Mouse (Mus musculus): Measurements from ENCODE around the gene Abhd13. TPM values are rescaled to one million over a fixed set of nuclear protein-coding genes. Genes with fewer than 3 reads are reported as not detected.

The Abhd13 gene
- 10 to 100 TPM; 13.8 to 15.4 TPM for total RNA-seq (2021)
- long read RNA-seq, experiment 1, full-length matches to known transcripts: 20 of 22 reads
- long read RNA-seq, experiment 1, partial matches to known transcripts: 0 of 22 reads
- long read RNA-seq, experiment 1, other reads (novel, unspliced or antisense): 2 of 22 reads
- long read RNA-seq, experiment 2, full-length matches to known transcripts: 31 of 31 reads
- long read RNA-seq, experiment 2, partial matches to known transcripts: 0 of 31 reads
- long read RNA-seq, experiment 2, other reads (novel, unspliced or antisense): 0 of 31 reads

DNA sequence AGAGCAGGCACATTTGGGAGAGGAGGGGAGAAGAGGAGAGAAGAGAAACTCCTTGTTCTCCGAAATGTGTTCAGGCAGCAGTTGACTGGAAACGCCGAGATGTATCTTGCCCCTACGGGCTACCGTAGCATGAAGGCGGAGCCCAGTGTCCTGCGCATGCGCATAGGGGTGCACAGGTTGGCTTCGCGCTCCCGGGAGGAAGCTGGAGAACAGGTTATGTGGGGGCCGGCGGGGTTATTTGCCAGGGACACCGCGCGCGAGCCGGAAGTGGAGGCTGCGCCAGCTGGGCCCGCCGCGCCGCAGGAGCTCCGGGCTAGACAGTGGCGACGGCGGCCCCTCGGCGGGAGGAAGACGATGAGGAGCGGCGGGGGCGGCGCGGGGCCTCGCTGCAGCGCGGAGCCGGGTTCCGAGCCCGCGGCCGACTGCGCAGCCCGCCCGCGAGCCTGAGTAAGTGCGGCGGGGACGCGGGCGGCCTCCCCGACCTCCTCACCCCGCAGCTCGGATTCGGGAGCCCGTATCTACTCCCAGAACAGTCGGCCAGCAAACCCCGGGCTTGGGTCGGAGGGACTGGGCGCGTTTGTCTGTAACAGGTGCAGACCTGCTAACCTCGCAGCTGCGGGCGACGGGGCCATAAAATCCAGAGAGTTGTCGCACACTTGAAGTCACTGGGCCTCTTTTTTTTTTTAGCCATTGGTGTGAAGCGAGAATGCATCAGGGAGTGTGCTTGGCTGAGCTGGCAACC is at the start of gene Abhd13, which contains the start of gene Lig4:
Gene Abhd13 (plus strand): TSS at position 135 of the 742 bp plus-strand sequence.
Gene Lig4 (minus strand): TSS at position 114 of the 742 bp plus-strand sequence.
- DNase-seq (ENCODE audit: low spot score in 2 of 2): peak; percentile 98 to 99

DNA sequence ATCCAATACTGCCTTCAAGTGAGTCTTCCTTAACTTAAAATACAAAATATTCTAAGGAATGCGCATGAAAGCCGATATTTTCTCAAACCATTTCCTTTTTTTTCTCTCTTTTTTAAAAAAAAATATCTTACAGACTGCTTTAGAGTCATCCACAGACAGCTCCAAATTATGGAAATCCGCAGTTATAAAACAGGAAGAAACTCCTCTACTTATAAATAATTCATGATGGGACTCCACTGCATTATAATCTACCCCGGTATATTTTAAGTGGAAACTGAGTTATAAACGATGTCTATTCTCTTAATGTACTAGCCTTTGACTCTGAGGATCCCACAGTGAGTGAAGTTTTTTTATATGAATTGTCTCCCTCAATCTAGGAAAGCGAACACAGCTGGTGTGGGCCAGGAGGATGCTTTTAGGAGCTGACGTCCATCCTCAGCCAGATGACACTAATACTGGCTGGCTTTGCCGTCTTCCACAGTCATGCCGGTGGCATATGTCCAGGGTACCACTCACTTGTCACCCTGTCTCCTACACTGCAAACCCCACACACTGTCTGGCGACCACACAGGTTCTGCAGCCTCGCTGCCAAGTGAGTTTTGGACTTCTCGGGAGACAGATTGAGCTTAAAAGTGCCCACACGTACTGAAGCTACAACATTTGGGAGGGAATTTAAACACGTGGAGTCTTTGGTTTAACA is 47.6 kb upstream of the Abhd13 start:
- no peak for DNase-seq (ENCODE audit: low spot score in 2 of 2)

- no peak for DNase-seq (ENCODE audit: low spot score in 2 of 2)
These were observed 44.8 kb upstream of the Abhd13 start for GRCm38 (mm10) chr8:9932711-9933110.

- DNase-seq (ENCODE audit: low spot score in 2 of 2): peak in 1 of 2 experiments; percentile 10
These were observed 42.5 kb upstream of the Abhd13 start for GRCm38 (mm10) chr8:9934891-9935565.

- DNase-seq (ENCODE audit: low spot score in 2 of 2): no peak
These were observed 41.9 kb upstream of the Abhd13 start for GRCm38 (mm10) chr8:9935574-9935973.

- no peak for DNase-seq (ENCODE audit: low spot score in 2 of 2)
These were observed 28.2 kb upstream of the Abhd13 start for GRCm38 (mm10) chr8:9949134-9949890.

GRCm38 (mm10) chr8:9958338-9958737 is 19.2 kb upstream of the Abhd13 start:
- DNase-seq (ENCODE audit: low spot score in 2 of 2): no peak

DNA sequence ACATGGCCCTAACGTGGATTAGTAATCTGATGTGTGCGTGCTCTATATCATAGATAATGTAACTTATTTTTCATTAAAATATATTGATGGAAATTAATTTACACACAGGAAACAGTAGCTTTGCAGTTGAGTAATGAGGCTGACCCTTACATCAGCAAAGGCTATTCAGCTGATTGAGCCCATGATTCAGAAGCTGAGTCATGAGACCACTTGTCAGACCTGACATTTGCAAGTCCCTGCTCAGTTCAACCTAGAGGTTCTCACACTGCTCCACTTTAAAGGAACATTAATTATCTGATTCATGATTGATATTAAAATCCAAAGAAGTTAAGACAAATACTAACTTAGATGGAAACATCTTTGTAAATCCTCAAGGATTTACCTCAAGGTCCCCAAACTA is 17.6 kb upstream of the Abhd13 start:
- DNase-seq (ENCODE audit: low spot score in 2 of 2): no peak

GRCm38 (mm10) chr8:9971866-9972265 is 5.6 kb upstream of the Abhd13 start:
- no peak for DNase-seq (ENCODE audit: low spot score in 2 of 2)

DNA sequence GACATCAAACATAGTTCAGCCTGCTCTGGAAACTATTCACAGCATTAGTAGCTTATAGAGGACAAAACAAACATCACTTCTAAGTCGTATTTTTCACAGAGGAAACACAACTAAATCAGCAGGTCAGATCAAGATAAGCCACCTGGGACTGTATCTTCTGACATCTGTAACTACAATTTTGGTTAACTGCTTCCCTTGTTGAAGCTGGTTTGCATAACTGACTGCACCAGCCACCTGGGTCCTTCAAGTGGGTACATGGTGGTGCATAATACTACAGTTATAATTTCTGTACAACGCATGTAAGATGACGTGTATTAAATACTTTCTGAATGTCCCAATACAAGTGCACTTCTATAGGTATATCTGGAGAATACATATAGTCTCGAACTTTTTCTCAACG is 2.2 kb upstream of the Abhd13 start:
- no peak for DNase-seq (ENCODE audit: low spot score in 2 of 2)

- DNase-seq (ENCODE audit: low spot score in 2 of 2): peak; percentile 97 to 99
These were observed 1.5 kb upstream of the Abhd13 start for GRCm38 (mm10) chr8:9975898-9976611.

- DNase-seq (ENCODE audit: low spot score in 2 of 2): peak in 1 of 2 experiments; percentile 11
These were observed 491 bp upstream of the Abhd13 start for GRCm38 (mm10) chr8:9977016-9977415.

DNA sequence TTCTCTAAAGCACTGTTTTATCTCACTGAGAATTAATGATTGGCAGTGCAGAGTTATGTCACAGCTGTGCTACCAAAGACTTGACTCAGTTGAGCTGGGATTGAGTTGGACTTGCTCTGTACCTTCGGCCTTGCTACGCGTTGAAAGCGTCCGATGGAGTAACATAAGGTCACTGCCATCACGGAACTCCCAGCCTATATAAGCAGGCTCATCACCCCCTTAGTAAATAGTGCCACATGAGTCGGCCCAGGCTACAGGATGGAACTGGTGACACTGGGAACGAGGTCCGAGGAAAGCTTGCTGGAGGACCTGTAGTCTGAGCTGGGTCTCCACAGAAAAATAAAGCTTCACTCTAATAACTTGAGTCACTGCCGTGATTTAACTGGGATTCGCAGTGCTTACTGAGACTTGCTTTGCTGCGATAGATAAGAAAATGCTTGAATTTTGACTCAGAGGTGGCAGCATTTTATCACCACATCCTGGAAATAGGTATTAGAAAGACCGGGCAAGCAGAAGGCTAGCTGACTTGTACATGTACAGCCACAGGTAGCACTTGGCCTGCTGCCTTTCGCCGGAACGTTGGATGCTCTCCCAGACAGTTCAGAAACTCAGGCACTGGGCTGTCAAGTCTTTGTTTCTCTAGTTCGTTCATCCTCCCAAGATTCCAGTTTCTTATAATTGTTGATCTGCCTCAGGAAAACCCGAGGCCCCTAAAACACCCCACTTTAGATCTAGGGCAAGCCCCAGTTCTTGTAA is 1.1 kb downstream of the Abhd13 start:
- no peak for DNase-seq (ENCODE audit: low spot score in 2 of 2)

GRCm38 (mm10) chr8:9979746-9980145 is 2.2 kb downstream of the Abhd13 start:
- no peak for DNase-seq (ENCODE audit: low spot score in 2 of 2)

GRCm38 (mm10) chr8:9980188-9980587 is 2.7 kb downstream of the Abhd13 start:
- no peak for DNase-seq (ENCODE audit: low spot score in 2 of 2)

DNA sequence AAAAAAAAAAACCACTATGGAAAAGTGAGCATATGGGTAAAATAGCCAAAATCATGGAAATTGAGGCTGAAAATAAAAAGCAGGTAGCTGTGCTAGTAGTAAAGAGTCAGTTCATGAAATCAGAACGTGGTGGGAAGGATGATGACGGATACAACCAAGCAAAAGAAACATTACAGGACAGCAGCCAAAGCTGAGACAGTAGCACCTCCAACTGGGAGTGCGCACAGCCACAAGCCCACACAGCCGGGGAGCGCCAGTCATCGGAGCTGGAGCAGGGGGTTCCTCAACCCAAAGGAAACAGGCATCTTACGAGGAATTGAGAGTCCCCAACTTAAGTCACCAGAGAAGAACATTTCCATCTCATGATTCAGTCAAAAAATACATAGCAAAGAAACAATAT is 26.6 kb downstream of the Abhd13 start:
- DNase-seq (ENCODE audit: low spot score in 2 of 2): no peak

- DNase-seq (ENCODE audit: low spot score in 2 of 2): no peak
These were observed 28.9 kb downstream of the Abhd13 start, which contains the start of gene Tnfsf13b for GRCm38 (mm10) chr8:10006156-10006985. Gene Tnfsf13b, plus strand, starts transcription at chr8:10006467.

DNA sequence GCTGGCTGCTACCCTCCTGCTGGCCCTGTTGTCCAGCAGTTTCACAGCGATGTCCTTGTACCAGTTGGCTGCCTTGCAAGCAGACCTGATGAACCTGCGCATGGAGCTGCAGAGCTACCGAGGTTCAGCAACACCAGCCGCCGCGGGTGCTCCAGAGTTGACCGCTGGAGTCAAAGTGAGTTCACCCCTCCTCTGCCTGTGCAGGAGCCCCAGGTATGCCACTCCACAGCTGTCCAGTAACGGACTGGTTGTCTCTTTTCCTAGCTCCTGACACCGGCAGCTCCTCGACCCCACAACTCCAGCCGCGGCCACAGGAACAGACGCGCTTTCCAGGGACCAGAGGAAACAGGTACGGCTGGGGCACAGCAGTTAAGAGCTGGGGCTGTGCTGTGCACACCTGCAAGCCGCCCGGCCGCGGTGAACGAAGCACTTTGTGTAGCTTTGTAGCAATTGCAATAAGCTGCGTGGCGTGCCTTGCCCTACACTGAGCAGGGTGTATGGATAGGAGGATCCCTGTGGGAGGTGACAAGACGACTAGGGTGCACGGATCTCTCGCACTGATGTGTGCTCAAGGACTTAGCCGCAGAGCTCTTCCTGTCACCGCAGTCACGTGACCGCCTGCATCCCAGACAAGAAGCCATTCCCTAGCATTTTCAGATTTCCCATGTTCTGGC is 29.6 kb downstream of the Abhd13 start:
- DNase-seq (ENCODE audit: low spot score in 2 of 2): no peak

Measured in gastrocnemius, postnatal 4 days (tissue).